Mouse (Mus musculus): ENCODE data around the gene Zbtb16.

GRCm38 (mm10) chr9:48607417-48607816 is 228.6 kb downstream of the Zbtb16 start:
- TF ChIP-seq CTCF (IDR thresholded peaks at IDR 0.05 in 2 of 3, conservative IDR thresholded peaks at IDR 0.05 in 1 of 3; ENCODE audit: control insufficient read depth in 1 of 3, insufficient read depth in 1 of 3, low read depth in 2 of 3, low read length in 3 of 3, poor library complexity in 1 of 3, severe bottlenecking in 1 of 3): no peak
- TF ChIP-seq UBTF (IDR thresholded peaks at IDR 0.05; ENCODE audit: borderline replicate concordance, insufficient read depth, low read depth, low read length): no peak
- TF ChIP-seq POLR2AphosphoS2 (IDR thresholded peaks at IDR 0.05; ENCODE audit: low read length): no peak
